Mouse (Mus musculus) midbrain, embryonic 11.5 days (tissue): Measurements from ENCODE around the gene Gm10382. TPM values are rescaled to one million over a fixed set of nuclear protein-coding genes. Genes with fewer than 3 reads are reported as not detected.

Experiments
- ATAC-seq: fragments of 200-750 bp; cut with Nextera tagmentation; 2 replicates; pipeline ENCODE4 v1.8.0; 2017; ENCODE audit warnings: moderate TSS enrichment, moderate library complexity; ENCODE audit not compliant: low FRiP score
- DNase-seq: peaks from one replicate; pipeline ENCODE4 v3.0.0; 2015; ENCODE audit warnings: low spot score; ENCODE audit errors: missing footprints
- H3K27ac ChIP-seq: fragments of 300-500 bp; sonication (generic); 2 replicates; pipeline ENCODE4 v1.5.1; 2014; ENCODE audit warnings: low read depth, low read length
- H3K27me3 ChIP-seq: fragments of 300-500 bp; sonication (generic); 2 replicates; pipeline ENCODE4 v1.6.1; 2014; ENCODE audit warnings: mild to moderate bottlenecking, low read length, moderate library complexity, mixed read lengths; ENCODE audit not compliant: control insufficient read depth, insufficient read depth
- H3K36me3 ChIP-seq: fragments of 300-500 bp; sonication (generic); 2 replicates; pipeline ENCODE4 v1.6.1; 2014; ENCODE audit warnings: mild to moderate bottlenecking, low read length, moderate library complexity, mixed read lengths; ENCODE audit not compliant: control insufficient read depth, insufficient read depth
- H3K4me1 ChIP-seq: fragments of 300-500 bp; sonication (generic); 2 replicates; pipeline ENCODE4 v1.6.1; 2014; ENCODE audit warnings: low read length; ENCODE audit not compliant: control insufficient read depth, insufficient read depth
- H3K4me2 ChIP-seq: fragments of 300-500 bp; sonication (generic); 2 replicates; pipeline ENCODE4 v1.6.1; 2014; ENCODE audit warnings: mild to moderate bottlenecking, moderate library complexity
- H3K4me3 ChIP-seq: fragments of 300-500 bp; sonication (generic); 2 replicates; pipeline ENCODE4 v1.5.1; 2014; ENCODE audit warnings: low read depth, low read length
- H3K9ac ChIP-seq: fragments of 300-500 bp; sonication (generic); 2 replicates; pipeline ENCODE4 v1.6.1; 2014; ENCODE audit warnings: low read length
- H3K9me3 ChIP-seq: fragments of 300-500 bp; sonication (generic); 2 replicates; pipeline ENCODE4 v1.6.1; 2016; ENCODE audit warnings: low read length; ENCODE audit not compliant: control insufficient read depth
- WGBS: fragments of 180-500 bp; shearing (Covaris S2); extraction: QIAGEN DNeasy Blood & Tissue Kit; methylation state at CpG from one replicate; pipeline ENCODE4 v1.1.7; 2014; 5-methylcytosine and 5-hydroxymethylcytosine counted together
- polyA plus RNA-seq: library from polyadenylated mRNA; unstranded; fragments of >200 nt; fragmentation: Nextera tagmentation; extraction: Ambion mirVana; gene quantifications from 2 replicates; pipeline ENCODE4 v1.2.1, GENCODE M21; 2014

Gene Gm10382
- polyA plus RNA-seq, 1 experiment from 2014 or later, result 0.29 TPM

DNA sequence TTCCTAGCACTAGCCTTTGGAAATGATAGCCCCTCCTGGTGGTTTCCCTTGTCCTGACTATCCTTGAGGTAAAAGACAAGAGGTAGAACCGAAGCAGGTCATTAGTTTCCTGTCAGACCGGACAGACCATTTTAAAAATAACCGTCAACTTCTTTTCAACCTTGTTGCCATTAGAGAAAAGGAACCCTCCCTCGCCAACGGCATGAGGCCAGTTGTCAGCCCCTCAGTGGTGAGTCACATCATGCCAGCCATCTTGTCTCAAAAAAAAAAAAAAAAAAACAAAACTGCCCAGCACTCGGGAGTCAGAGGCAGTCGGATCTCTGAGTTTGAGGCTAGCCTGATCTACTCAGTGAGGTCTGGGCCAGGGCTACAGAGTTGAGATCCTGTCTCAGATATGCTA is 11.8 kb downstream of the Gm10382 start:
- 64% methylated on average over 7 of the region's 7 CpGs for WGBS
- H3K4me2 ChIP-seq, result no peak overlapping the region
- H3K4me3 ChIP-seq, result no peak overlapping the region

GRCm38 (mm10) chr5:125402476-125402875 is 13.4 kb downstream of the Gm10382 start:
- Histone ChIP-seq H3K4me3 (no peak overlapping the region), H3K9me3 (no peaks in the 10 kb centered on the region), H3K27ac (no peak overlapping the region), H3K4me2 (no peak overlapping the region), H3K27me3 (peaks cover 3% of the 10 kb centered on the region; the same call in 1 of the 2 replicates), H3K36me3 (no peaks in the 10 kb centered on the region), H3K4me1 (peaks cover 10% of the 10 kb centered on the region), H3K9ac (no peak overlapping the region)
- DNase-seq, result peak; percentile 77
- no peak for ATAC-seq
- 57% methylated on average over 10 of the region's 10 CpGs for WGBS

More for the DNA sequence above, 11.8 kb downstream of the Gm10382 start:
- Histone ChIP-seq H3K9ac (no peak overlapping the region), H3K36me3 (no peaks in the 10 kb centered on the region), H3K27me3 (peaks cover 3% of the 10 kb centered on the region; the same call in 1 of the 2 replicates), H3K4me1 (peaks cover 2% of the 10 kb centered on the region; the same call in 1 of the 2 replicates), H3K9me3 (no peaks in the 10 kb centered on the region), H3K27ac (no peak overlapping the region)
- no peak for ATAC-seq
- DNase-seq, result no peak

GRCm38 (mm10) chr5:125402991-125403390 is 13.9 kb downstream of the Gm10382 start:
- Histone ChIP-seq H3K4me3 (no peak overlapping the region), H3K36me3 (no peaks in the 10 kb centered on the region), H3K9me3 (no peaks in the 10 kb centered on the region), H3K4me1 (peaks cover 10% of the 10 kb centered on the region), H3K4me2 (no peak overlapping the region), H3K9ac (no peak overlapping the region), H3K27me3 (peaks cover 3% of the 10 kb centered on the region; the same call in 1 of the 2 replicates), H3K27ac (no peak overlapping the region)
- ATAC-seq, result no peak
- peak; percentile 73 for DNase-seq
- 49% methylated on average over 6 of the region's 6 CpGs for WGBS

- H3K27ac ChIP-seq, result no peak overlapping the region
- H3K4me3 ChIP-seq, result peak overlapping the region; percentile 37
- H3K9me3 ChIP-seq, result no peaks in the 10 kb centered on the region
- 9% methylated on average over 31 of the region's 31 CpGs for WGBS
- H3K4me2 ChIP-seq, result peak overlapping the region; percentile 59
- H3K9ac ChIP-seq, result peak overlapping the region; percentile 54
- peaks cover 10% of the 10 kb centered on the region for H3K4me1 ChIP-seq
- no peaks in the 10 kb centered on the region for H3K36me3 ChIP-seq
- H3K27me3 ChIP-seq, result peaks cover 3% of the 10 kb centered on the region; the same call in 1 of the 2 replicates
- DNase-seq, result peak; percentile 99
- ATAC-seq, result peak; percentile 43
Measured at GRCm38 (mm10) chr5:125403481-125404465, 14.7 kb downstream of the Gm10382 start.

GRCm38 (mm10) chr5:125404536-125404902 is 15.4 kb downstream of the Gm10382 start:
- peak overlapping the region; percentile 69 for H3K4me2 ChIP-seq
- peaks cover 3% of the 10 kb centered on the region; the same call in 1 of the 2 replicates for H3K27me3 ChIP-seq
- 3% methylated on average over 7 of the region's 7 CpGs for WGBS
- H3K36me3 ChIP-seq, result no peaks in the 10 kb centered on the region
- DNase-seq, result no peak
- H3K4me3 ChIP-seq, result peak overlapping the region; percentile 60
- H3K9ac ChIP-seq, result peak overlapping the region; percentile 63
- peak overlapping the region; percentile 74; the same call in 1 of the 2 replicates for H3K27ac ChIP-seq
- ATAC-seq, result no peak
- peaks cover 11% of the 10 kb centered on the region for H3K4me1 ChIP-seq
- H3K9me3 ChIP-seq, result no peaks in the 10 kb centered on the region

DNA sequence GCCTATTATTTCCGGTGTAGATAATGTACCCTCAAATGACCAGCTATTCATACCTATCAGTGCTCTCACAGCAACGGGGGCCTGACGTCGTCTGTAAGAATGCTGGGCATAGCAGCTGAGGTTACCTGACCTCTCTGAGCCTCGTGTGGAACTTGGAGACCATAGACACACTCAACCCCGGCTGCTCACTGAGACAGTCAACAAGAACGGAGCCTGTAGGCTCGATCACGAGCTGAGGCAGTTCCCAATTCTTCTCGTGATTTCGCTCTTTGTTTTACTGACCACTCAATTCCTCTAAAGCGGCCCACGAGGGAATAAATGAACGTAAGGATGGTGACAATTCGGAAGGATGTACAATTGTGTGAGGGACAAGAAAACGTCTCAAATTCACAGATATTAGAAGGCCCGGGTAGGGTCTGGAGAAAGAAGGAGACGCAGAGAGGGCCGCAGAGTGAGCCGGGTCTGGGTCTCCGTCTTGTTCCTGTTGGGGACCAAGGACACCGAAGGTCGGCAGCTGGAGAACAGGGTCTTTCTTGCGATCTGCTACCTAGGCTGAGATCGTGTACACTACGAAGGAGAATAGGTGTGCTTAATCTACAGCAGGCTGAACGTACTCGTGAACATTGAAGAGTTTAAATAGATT is 15.9 kb downstream of the Gm10382 start:
- ATAC-seq, result peak; percentile 54
- WGBS, result under 1% methylated on average over 28 of the region's 28 CpGs

DNA sequence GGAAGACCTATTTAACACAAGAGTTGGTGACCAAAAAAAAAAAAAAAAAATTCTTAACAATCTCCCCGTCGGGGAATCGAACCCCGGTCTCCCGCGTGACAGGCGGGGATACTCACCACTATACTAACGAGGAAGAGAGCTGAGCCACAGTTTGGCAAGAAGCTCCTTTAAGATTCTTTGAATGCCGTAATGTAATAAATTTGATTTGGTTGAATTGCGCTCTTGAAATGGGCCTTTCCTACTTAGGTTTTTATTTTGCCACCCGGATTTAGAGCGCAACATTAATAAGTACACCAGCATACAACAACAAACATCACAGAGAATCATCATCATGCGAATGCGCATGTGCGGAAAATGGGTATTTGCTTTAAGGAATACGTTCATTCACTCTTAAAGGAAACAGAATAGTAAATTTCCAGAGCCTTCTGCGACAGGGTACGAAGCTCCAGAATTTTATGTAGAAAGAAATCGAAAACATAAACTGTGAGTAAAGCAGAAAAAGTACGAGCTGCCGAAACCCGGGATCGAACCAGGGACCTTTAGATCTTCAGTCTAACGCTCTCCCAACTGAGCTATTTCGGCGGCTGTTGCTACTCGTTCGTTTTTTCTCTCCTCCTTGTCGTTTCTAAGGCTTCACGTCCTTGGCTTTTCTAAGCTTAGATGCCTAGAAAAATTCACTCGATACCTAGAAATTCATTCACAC is 16.6 kb downstream of the Gm10382 start:
- Histone ChIP-seq H3K4me2 (peak overlapping the region; percentile 87), H3K36me3 (no peaks in the 10 kb centered on the region), H3K9me3 (no peaks in the 10 kb centered on the region), H3K27ac (peak overlapping the region; percentile 65; the same call in 1 of the 2 replicates), H3K9ac (peak overlapping the region; percentile 67), H3K4me1 (peaks cover 15% of the 10 kb centered on the region), H3K27me3 (peaks cover 3% of the 10 kb centered on the region; the same call in 1 of the 2 replicates), H3K4me3 (peak overlapping the region; percentile 60)
- DNase-seq (peak; percentile 100), ATAC-seq (peak; percentile 55)
- WGBS, result under 1% methylated on average over 31 of the region's 31 CpGs

More for the DNA sequence above, 15.9 kb downstream of the Gm10382 start:
- no peak for DNase-seq
- H3K9ac ChIP-seq, result peak overlapping the region; percentile 63
- H3K4me2 ChIP-seq, result peak overlapping the region; percentile 69
- peaks cover 3% of the 10 kb centered on the region; the same call in 1 of the 2 replicates for H3K27me3 ChIP-seq
- H3K4me3 ChIP-seq, result peak overlapping the region; percentile 60
- peak overlapping the region; percentile 74 for H3K27ac ChIP-seq
- no peaks in the 10 kb centered on the region for H3K36me3 ChIP-seq
- H3K4me1 ChIP-seq, result peaks cover 15% of the 10 kb centered on the region
- H3K9me3 ChIP-seq, result no peaks in the 10 kb centered on the region

DNA sequence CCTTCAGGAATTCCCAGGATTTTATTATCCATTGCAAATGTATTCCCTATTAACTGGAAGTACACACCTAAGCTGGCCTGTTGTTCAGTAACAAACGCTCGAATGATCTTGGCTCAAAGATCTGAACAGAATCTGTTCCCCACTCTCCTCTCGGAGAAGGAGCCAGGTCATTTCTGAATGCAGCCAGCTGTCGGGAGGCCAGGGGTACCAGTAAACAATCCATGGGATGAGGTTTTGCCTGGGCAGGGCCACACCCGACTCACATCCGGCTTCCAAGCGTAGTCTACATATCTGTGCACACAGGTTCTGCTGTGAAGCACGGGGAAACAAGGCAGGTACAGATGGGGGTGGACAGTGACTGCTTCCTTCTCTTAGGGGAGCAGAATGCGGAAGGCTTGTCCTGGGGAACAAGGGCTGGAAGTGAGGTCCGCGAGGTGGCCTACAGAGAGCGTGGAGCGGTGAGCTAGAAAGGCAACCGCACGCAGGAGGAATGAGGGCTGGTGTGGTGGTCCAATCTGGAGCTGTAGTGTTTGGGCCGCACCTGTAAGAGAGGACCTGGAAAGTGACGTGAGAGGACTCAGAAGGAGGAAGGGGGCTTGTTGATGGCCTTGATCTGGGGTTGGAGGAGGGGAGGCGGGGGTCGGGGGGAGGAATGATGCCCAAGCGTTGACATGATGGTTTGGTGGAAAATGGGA is 17.3 kb downstream of the Gm10382 start:
- Histone ChIP-seq H3K9me3 (no peaks in the 10 kb centered on the region), H3K27ac (peak overlapping the region; percentile 65; the same call in 1 of the 2 replicates), H3K4me1 (peaks cover 15% of the 10 kb centered on the region), H3K36me3 (no peaks in the 10 kb centered on the region), H3K4me2 (peak overlapping the region; percentile 87), H3K9ac (peak overlapping the region; percentile 67), H3K27me3 (peaks cover 3% of the 10 kb centered on the region; the same call in 1 of the 2 replicates), H3K4me3 (peak overlapping the region; percentile 60)
- ATAC-seq, result peak; percentile 9; the same call in 1 of the 2 replicates
- 3% methylated on average over 20 of the region's 20 CpGs for WGBS
- DNase-seq, result no peak
